Mouse (Mus musculus): ENCODE data around the gene Pgp.

The Pgp gene

DNA sequence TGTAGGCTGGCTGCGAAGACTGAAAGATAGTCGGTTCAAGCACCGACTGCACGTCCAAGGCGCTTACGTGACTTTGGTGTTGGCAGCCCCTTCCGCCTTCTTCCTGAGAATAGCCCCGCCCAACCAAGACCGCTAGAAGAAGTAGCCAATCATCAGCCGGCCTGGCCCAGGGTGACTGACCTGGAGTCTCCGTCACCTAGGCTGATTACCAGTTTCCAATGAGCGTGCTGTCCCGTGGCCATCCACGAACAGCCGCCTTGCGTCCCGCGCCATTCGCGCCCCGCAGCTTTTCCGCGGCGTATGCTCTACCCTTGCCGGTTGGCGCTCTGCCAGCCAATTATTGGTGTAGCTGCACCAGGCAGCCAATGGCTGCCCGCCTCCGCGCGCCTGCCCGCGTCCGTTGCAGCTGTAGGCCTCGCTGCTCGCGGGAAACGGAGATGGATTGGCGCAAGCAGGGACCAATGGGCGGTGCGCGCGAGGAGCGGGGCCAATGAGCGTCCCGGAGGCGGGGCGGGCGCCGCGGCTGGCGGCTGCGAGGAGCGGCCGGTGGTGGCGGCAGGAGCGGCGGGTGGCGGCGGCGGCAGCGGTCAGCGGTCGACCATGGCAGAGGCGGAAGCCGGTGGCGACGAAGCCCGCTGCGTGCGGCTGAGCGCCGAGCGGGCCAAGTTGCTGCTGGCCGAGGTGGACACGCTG, at the start of gene Pgp, which contains the start of gene E4f1:
Gene Pgp, plus strand, starts transcription at position 483 of the 693 bp plus-strand sequence.
Gene E4f1, minus strand, starts transcription at position 404 of the 693 bp plus-strand sequence.
- peak; percentile 100 for DNase-seq

GRCm38 (mm10) chr17:24423114-24423513, 47.1 kb upstream of the Pgp start:
- DNase-seq: no peak

DNA sequence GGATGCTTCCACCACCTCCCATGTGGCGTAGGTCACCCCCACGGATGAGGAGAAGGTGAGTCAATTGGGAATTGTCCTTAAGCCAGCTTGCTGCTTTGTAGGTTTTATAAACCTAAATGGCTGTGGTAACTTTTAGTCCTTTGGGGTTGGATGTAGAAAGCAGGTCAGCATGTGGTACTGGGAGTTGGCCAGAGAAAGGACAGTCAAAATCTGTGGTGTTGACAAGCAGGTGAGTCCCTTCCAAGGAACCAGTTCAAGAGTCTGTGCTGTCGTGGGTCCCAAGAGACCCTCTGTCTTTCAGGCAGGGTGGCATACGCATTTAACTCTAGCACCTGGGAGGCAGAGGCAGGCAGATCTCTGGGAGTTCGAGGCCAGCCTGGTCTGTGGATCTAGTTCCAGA, 45.7 kb upstream of the Pgp start:
- DNase-seq: no peak

DNA sequence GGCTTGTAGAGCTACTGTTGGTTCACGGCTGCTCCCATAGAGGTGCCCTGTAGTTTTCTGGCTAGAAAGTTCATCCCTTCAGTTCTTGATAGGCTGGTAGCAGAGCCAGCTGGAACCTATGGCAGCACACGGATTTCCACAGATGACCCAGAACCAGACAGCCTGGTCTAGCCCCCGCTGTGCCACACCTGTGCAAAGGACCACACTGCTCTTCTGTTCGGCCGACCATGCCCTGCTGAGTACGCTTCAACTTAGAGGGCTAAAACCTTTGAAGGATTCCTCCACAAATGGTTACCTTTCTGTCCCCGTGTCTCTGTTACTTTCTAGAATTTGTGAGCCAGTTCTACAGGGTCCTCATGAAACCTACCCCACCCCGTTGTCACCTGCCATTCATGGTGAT, 44.9 kb upstream of the Pgp start:
- DNase-seq: peak in 1 of 2 experiments; percentile 43

DNA sequence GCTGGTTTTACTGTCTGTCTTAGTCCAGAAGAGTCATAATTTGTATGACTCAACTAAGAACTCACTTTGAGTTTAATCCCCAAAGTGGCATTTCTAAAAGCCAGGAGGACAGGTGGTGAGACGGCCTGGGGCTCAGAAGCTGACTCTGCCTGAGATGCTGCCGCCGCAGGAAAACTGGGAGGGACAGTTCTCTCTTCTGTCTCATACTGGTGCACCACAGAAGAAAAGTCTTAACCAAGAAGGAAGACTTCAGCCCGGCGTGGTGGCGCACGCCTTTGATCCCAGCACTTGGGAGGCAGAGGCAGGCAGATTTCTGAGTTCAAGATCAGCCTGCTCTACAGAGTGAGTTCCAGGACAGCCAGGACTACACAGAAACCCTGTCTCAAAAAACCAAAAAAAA, 44.3 kb upstream of the Pgp start:
- peak in 1 of 2 experiments; percentile 39 for DNase-seq

DNA sequence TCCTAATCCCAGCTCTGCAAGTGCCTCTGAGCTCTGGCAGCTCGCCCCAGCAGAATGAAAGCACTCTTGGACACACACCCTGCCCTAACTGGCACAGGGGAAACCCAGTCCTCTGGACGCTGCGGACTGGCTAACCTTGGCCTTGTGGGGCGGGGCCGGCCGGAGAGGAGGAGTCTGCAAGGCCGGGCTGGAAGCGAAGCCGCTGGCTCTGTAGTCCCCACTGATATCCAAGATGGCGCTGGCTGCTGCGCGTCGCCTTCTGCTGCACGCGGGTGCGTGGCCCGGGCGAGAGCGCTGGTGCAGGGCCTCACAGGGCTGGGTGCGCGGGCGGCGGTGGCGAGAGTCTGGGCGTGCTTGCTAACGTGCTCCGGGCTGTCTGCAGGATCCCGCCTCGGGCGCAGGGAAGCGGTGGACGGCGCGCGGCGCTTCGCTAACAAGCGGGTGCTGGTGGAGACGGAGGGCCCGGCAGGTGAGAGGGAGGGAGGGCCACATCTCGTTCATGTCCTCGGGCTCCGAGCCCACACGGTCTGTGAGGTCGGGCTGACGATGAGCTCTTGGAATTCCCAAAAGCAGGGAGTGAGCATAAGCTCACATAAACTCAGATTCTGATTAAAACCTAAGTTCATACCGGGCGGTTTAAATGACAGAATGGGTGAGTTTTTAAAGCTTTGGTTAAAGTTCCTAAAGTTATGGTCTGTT, 43.6 kb upstream of the Pgp start, which contains the start of gene Eci1:
Gene Eci1, plus strand, starts transcription at position 171 of the 699 bp plus-strand sequence.
- DNase-seq: peak; percentile 96 to 99

DNA sequence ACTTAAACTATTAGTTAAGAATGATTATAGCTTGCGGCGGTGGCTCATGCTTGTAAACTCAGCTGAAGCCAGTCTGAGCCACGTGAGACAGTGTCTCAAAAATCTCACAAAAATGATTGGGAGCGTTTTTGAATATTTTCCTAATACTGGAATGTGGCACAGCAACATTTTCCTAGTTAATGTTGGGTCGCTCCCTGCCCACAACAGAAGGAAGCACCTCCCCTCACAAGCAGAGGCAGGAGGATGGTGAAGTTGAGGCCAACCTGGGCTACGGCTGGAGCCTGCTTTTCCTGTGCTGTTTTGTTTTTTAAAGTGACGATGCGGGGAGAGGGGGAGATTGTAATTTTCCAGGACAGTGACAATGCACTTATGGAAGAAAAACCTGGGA, 43.0 kb upstream of the Pgp start:
- DNase-seq: peak in 1 of 2 experiments; percentile 24

DNA sequence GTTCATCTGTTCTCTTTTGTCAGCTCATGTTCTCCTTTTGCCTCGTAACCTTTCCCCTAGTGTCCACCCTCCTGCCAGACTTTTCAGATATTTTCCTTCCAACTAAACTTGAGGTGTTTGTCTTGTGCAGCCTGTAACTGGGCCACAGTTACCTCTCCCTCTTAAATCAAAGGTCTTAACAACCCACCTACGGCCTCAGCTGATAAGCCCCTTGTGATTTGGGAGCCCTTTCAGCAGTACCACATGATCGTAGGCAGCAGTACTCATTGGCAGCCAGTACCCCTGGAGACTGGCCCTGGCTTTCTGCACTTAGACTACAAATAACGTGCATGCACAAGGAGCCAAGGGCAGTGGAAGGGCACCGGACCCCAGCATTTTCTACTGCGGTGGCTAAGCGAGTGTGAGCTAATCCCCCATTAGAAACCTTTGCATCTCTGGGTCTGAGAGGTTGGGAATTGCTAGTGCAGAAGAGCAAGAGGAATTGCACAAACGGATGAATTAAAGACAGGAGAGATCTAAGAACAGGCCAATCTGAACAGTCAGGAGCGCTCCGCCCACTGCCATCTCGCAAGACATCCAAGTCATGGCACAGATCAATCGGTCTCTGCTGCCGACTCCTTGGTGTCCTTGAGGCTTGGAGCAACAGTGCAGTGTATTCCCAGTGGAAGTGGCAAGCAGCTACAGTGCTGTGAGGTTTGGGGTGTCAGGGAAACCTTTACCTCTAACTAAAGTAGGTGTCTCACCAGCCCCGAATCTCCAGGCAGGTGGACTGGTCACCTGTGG, 40.8 kb upstream of the Pgp start:
- no peak for DNase-seq

DNA sequence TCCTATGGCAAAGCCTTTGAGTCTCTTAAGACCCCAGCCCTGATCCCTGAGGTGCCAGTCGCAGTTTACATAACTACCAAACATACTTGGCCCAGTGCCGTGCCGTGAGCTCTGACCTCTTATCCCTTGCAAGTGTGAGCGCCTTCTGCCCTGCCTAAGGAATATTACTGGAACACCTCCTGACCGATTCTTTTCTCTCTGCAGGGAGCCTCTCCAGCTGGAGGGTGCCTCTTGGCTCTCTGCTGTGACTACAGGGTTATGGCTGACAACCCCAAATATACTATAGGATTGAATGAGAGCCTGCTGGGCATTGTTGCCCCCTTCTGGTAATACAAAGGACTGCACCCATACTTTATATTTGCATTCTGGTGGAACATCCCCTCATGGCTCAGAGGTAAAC, 33.2 kb upstream of the Pgp start:
- peak; percentile 57 to 73 for DNase-seq

- no peak for DNase-seq
Observed at GRCm38 (mm10) chr17:24440377-24440776, 29.8 kb upstream of the Pgp start.

DNA sequence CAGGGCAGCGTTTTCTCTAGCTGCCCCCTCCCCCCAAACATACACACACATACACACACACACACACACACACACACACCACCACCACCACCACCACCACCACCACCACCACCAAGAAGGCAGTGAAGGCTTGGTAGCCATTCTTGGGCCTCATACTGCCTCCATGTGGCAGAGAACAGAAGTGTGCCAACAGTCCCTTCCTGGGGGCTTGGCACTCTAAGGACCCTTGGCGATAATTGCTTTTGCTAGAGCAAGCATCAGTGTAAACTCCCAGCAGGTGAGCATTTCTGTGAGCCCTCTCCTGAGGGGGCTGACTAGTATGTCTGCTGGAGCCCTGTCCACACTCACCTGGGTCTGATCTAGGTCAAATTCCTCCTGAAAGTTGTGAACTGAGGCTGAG, 29.0 kb upstream of the Pgp start:
- peak; percentile 47 to 52 for DNase-seq

- no peak for DNase-seq
Observed at GRCm38 (mm10) chr17:24442107-24442506, 28.1 kb upstream of the Pgp start.

GRCm38 (mm10) chr17:24442632-24443155, 27.5 kb upstream of the Pgp start, which contains the start of gene Dnase1l2:
TSS of gene Dnase1l2 (minus strand) at chr17:24443105.
- peak in 1 of 2 experiments; percentile 16 for DNase-seq

GRCm38 (mm10) chr17:24443409-24443808, 26.8 kb upstream of the Pgp start:
- peak; percentile 30 to 42 for DNase-seq

GRCm38 (mm10) chr17:24446590-24446989, 23.6 kb upstream of the Pgp start:
- DNase-seq: peak in 1 of 2 experiments; percentile 8

GRCm38 (mm10) chr17:24449507-24449906, 20.7 kb upstream of the Pgp start:
- DNase-seq: no peak

DNA sequence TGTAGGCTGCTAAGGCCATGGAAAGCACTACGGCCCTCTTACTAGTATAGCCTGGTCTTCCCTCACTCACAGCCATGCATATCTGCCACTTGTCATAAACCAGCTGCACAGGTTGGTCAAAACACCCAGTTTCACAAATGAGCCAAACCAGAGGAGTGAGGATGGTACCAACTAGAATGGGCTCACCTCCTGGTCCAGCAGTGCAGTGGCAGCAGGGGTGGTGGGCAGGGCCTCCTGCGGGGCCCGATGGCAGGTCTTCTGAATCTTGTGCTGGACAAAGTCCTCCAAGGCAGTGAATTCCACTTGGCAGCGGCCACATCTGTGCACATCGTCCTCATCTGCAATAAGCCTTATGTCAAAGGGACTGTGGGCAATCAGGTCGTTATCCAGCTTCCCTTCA, 19.0 kb upstream of the Pgp start:
- no peak for DNase-seq

DNA sequence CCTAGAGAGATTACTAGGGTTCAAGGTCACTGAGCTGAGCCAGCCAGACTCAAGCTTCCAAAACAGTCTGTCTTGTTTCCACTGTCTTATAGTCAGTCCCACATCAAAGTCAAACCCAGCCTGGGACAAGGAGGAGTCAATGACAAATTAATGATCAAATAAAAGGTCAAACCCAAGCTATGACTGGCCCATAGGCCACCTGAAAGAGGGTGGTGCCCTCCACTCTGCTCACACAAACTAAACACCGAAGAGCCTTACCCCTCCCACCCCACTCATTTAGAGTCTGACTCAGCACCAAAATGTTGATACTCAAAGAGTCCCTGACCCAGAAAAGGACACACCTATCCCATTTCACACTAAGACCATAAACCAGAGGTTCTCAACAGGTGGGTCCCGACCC, 16.8 kb upstream of the Pgp start:
- peak in 1 of 2 experiments; percentile 24 for DNase-seq

DNA sequence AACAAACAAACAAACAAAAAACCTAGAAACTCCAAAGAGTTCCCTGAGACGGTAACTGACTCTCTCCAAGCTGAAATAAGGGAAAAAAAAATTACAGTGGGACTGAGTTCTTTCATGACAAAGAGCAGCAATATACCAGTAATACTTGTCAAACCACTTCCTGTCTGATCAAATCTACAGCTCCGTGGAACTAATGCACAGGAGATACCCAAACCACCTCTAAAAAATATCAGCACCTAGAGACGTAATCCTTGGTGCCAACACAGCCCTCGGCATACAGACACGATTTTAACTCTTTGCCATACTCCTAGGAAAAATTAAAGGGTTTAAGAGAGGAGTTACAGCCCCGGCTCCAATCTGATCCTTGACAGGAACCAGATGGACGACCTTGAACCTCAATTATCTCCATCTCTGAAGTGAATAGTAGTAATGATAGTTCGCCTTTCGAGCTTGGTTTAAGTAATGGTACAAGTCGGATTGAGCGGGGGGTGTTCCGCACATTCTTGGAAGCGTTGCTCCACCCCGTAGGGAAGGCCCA, 15.9 kb upstream of the Pgp start:
- no peak for DNase-seq

GRCm38 (mm10) chr17:24454756-24455522, 15.3 kb upstream of the Pgp start:
- peak; percentile 99 to 100 for DNase-seq

GRCm38 (mm10) chr17:24455523-24456206, 14.5 kb upstream of the Pgp start:
- peak; percentile 16 to 19 for DNase-seq
